Mouse (Mus musculus) right cerebral cortex, postnatal 25 days (tissue): Measurements from ENCODE around the gene Bcas2.
A peak's percentile ranks its signal among the peaks of the same experiment; 100 is the strongest.

Experiments used
- DNase-seq: peaks from one replicate; pipeline ENCODE4 v3.0.0; 2022

The Bcas2 gene

GRCm38 (mm10) chr3:103171505-103172267 is at the start of gene Bcas2:
Bcas2 (plus strand) TSS chr3:103171655.
- DNase-seq = peak; percentile 99

DNA sequence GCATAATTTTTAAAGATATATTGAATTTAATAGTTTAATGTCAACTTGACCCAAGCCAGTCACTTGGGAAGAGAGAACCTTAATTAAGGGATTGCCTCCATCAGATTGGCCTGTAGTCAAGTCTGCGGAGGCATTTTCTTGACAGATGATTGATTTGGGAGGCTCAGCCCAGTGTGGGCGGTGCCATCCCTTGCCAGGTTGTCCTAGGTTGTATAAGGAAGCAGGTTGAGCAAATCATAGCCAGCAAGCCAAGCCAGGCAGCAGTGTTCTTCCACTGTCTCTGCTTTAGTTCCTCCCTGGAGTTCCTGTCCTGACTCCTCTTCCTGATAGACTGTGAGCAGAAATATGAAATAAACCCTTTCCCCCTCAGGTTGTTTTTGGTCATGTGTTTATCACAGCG is 47.8 kb upstream of the Bcas2 start:
- DNase-seq = no peak

- no peak for DNase-seq
These were observed 45.3 kb upstream of the Bcas2 start for GRCm38 (mm10) chr3:103126138-103126537.

DNA sequence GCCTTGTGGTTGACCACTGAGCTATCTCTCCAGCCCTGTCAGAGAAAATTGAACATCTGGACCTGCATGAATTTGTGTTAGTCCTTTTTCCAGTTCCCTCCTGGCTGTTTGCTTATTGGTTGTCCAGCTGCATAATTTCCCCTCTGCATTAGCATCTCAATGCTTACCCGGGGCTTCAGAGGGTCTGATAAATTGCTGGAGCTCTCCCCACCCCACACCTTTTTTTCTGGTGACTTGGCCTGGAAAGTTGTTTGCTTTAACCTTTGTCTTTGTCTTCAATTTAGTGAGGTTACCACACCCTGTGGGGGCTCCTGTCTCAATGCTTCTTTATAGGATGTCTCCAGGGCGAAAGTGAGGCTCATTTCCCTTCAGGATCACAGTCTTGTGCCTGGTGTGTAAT is 44.3 kb upstream of the Bcas2 start:
- no peak for DNase-seq

DNA sequence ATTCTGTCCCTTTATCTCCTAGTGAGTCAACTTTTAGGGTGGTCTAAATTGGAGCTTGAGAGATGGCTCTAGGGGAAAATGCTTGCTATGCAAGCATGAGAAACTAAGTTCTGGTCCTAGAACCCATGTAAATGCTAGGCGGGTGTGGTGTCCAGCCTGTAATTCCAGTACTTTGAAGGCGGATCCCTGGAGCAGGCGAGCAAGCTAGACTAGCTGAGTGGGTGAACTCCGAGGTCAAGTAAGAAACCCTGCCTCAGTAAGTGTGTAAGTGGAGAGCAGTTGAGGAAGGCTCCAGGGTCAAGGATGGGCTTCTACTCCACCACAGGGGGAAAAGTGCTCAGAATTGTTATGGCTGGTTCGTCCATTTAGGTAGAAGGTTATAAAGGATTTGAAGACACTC is 43.7 kb upstream of the Bcas2 start:
- DNase-seq = no peak

DNA sequence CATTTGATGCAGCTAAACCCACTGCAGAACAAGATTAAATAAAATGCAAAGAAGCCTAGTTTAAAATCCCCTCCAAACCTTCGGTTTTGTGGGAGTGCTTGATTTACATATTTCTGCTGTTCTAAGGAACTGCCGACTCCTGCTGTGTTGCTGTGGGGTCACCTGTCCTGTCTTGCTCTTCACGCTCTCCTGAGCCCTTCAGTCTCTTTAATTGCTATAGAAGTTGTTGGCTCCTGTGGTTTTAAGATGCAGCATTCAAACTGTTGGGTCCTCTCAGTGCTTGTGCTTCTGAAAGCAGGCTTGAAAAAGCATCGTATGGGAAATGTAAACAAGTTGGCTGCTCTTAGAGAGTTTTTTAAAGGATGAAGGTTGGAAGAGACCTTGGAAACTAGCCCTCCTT is 43.2 kb upstream of the Bcas2 start:
- no peak for DNase-seq

- DNase-seq = no peak
These were observed 41.9 kb upstream of the Bcas2 start for GRCm38 (mm10) chr3:103129367-103130159.

- no peak for DNase-seq
These were observed 41.2 kb upstream of the Bcas2 start for GRCm38 (mm10) chr3:103130236-103130751.

DNA sequence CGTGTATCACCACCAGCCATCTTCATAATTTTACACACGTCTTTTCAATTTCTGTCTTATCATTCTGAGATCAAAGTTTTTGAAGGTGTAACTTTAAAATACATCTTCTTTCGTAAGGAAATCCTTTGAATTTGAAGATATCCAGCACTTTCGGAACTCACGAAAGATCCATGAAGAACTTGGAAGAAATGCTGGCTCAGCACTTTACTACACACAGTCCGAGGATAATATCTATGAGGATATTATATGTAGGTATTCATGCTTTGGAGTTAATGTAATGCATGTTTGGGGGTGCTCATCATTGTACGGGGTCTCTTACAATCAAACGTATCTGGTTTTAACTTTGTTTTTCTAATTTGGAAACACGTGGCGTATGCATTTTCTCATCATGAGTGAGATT is 38.4 kb upstream of the Bcas2 start:
- DNase-seq = no peak

- no peak for DNase-seq
These were observed 34.9 kb upstream of the Bcas2 start for GRCm38 (mm10) chr3:103136414-103137077.

GRCm38 (mm10) chr3:103139047-103139446 is 32.4 kb upstream of the Bcas2 start:
- no peak for DNase-seq

DNA sequence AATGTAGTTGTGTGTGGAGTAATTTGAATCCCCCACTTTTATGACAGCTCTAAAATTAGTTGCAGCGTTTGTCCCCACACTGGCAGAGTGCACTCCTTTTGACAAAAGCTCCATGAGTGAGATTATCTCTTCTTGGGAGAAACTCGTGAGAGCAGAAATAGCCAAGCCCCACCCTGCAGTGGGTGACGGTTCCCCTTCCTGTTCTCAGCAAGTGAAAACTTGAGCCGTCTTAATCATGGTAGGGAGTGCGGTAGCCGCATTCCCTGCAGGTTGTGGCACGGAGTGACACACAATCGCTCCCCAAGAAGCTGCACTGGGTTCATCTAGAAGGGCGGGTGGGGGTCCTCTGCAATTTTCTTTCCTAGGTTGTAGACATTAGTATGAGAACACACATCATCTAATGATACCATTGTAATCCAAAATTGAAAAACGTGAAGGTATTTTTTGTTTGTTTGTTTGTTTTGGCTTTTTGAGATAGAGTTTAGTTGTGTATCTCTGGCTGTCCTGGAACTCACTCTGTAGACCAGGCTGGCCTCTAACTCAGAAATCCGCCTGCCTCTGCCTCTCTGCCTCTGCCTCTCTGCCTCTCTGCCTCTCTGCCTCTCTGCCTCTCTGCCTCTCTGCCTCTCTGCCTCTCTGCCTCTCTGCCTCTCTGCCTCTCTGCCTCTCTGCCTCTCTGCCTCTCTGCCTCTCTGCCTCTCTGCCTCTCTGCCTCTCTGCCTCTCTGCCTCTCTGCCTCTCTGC is 31.2 kb upstream of the Bcas2 start:
- peak; percentile 8 for DNase-seq

- no peak for DNase-seq
These were observed 30.2 kb upstream of the Bcas2 start for GRCm38 (mm10) chr3:103141287-103141686.

DNA sequence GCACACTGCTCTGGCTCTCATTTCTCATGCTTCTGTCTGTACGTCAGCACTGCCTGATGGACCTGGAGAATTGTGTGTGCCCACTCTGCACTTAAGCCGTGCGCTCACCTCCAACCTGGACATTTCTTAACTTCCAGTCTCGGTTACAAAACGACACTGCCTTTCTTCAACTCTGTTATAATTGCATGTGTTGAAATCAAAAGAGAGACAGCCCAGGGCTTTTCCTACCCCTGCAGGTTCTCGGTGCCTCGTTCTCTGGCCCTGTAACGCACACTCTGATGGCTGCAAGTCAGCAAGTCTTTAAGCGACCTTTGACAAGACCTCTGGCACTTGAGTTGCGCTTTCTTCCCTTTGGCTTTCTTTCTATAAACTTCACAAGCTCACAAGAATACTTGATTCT is 29.1 kb upstream of the Bcas2 start:
- DNase-seq = no peak

GRCm38 (mm10) chr3:103145336-103145735 is 26.1 kb upstream of the Bcas2 start:
- DNase-seq = no peak

DNA sequence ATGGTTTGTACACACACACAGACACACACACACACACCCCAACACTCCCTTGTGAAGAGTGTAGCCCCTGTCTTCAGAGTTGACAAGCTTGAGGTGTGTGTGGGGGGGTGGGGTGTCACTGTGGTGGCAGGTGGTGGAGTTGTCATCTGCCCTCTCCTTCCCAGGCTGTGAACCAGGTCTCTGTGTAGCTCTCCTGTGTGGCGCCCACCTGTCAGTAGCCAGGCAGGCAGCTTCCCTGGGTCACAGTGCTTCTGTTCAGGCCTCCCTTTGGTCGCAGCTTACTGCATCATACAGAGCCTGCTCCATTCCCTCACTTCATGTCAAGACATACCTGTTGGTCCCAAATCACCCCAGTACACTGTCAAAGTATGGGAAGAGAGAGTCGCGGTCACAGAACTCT is 25.7 kb upstream of the Bcas2 start:
- DNase-seq = no peak

GRCm38 (mm10) chr3:103146330-103147166 is 24.9 kb upstream of the Bcas2 start:
- no peak for DNase-seq

- DNase-seq = no peak
These were observed 23.7 kb upstream of the Bcas2 start for GRCm38 (mm10) chr3:103147775-103148174.

DNA sequence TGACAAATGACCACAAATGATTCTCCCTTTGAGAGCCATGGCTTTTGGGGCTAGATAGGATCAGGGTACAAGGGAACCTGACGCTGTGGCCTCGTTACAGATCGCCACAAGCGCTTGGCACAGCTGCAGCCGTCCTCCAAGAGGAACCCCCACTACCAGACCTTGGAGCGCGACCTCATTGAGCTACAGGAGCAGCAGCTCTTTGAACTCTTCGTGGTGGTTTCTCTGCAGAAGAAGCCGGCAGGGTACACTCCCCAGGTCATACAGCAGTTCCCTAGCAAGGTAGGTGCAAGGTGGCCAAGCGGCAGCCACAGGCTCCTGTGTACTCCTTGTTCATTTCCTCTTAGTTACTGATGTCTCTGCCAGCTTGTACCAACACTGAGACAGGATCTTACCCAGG is 22.5 kb upstream of the Bcas2 start:
- no peak for DNase-seq

GRCm38 (mm10) chr3:103153761-103154160 is 17.7 kb upstream of the Bcas2 start:
- no peak for DNase-seq

- DNase-seq = no peak
These were observed 12.1 kb upstream of the Bcas2 start for GRCm38 (mm10) chr3:103159232-103159900.
